Mouse (Mus musculus) CD4-positive helper T cell, adult 2 months (primary cell): Measurements from ENCODE around the gene Pim3.

Experiments
- DNase-seq: peaks from one replicate; pipeline ENCODE4 v3.0.0-alpha.2; 2012; ENCODE audit warnings: low read depth, missing footprints, low spot score

Pim3 gene

GRCm38 (mm10) chr15:88837199-88837932 is 24.6 kb upstream of the Pim3 start:
- DNase-seq = peak; percentile 65

GRCm38 (mm10) chr15:88837977-88838376 is 24.0 kb upstream of the Pim3 start:
- DNase-seq = no peak

GRCm38 (mm10) chr15:88839271-88839670 is 22.7 kb upstream of the Pim3 start:
- DNase-seq = no peak

- no peak for DNase-seq
Observed at GRCm38 (mm10) chr15:88840126-88840525, 21.9 kb upstream of the Pim3 start.

GRCm38 (mm10) chr15:88841160-88841559 is 20.8 kb upstream of the Pim3 start:
- no peak for DNase-seq

- DNase-seq = no peak
Observed at GRCm38 (mm10) chr15:88841580-88842299, 20.2 kb upstream of the Pim3 start.

GRCm38 (mm10) chr15:88842300-88842673 is 19.7 kb upstream of the Pim3 start:
- no peak for DNase-seq

- peak; percentile 21 for DNase-seq
Observed at GRCm38 (mm10) chr15:88843486-88844097, 18.4 kb upstream of the Pim3 start.

- DNase-seq = no peak
Observed at GRCm38 (mm10) chr15:88844966-88845365, 17.0 kb upstream of the Pim3 start.

GRCm38 (mm10) chr15:88848661-88849060 is 13.3 kb upstream of the Pim3 start:
- no peak for DNase-seq

- DNase-seq = no peak
Observed at GRCm38 (mm10) chr15:88849621-88850020, 12.4 kb upstream of the Pim3 start.

- DNase-seq = no peak
Observed at GRCm38 (mm10) chr15:88850146-88850826, 11.7 kb upstream of the Pim3 start.

GRCm38 (mm10) chr15:88851076-88851475 is 10.9 kb upstream of the Pim3 start:
- DNase-seq = no peak

GRCm38 (mm10) chr15:88851507-88852149 is 10.4 kb upstream of the Pim3 start:
- DNase-seq = no peak

- DNase-seq = no peak
Observed at GRCm38 (mm10) chr15:88853106-88853505, 8.9 kb upstream of the Pim3 start.

GRCm38 (mm10) chr15:88854119-88854968 is 7.6 kb upstream of the Pim3 start:
- no peak for DNase-seq

- no peak for DNase-seq
Observed at GRCm38 (mm10) chr15:88854969-88855830, 6.8 kb upstream of the Pim3 start.

- DNase-seq = no peak
Observed at GRCm38 (mm10) chr15:88855896-88856417, 6.0 kb upstream of the Pim3 start.

- DNase-seq = no peak
Observed at GRCm38 (mm10) chr15:88856613-88857012, 5.4 kb upstream of the Pim3 start.
